Mouse (Mus musculus) layer of hippocampus, adult 9-10 months (tissue): ENCODE data around the gene Hcls1.

Source experiments
- DNase-seq: peaks from one replicate; pipeline ENCODE4 v3.0.0; 2022; ENCODE audit warnings: low spot score

Hcls1 gene

GRCm38 (mm10) chr16:36934841-36935620 is at the start of gene Hcls1:
Hcls1 (plus strand) TSS chr16:36934983.
- no peak for DNase-seq

- DNase-seq: no peak
Observed at GRCm38 (mm10) chr16:36885912-36886311, 48.9 kb upstream of the Hcls1 start.

GRCm38 (mm10) chr16:36887546-36887945 is 47.2 kb upstream of the Hcls1 start:
- DNase-seq: no peak

- DNase-seq: no peak
Observed at GRCm38 (mm10) chr16:36890559-36890958, 44.2 kb upstream of the Hcls1 start.

- no peak for DNase-seq
Observed at GRCm38 (mm10) chr16:36891415-36891814, 43.4 kb upstream of the Hcls1 start.

DNA sequence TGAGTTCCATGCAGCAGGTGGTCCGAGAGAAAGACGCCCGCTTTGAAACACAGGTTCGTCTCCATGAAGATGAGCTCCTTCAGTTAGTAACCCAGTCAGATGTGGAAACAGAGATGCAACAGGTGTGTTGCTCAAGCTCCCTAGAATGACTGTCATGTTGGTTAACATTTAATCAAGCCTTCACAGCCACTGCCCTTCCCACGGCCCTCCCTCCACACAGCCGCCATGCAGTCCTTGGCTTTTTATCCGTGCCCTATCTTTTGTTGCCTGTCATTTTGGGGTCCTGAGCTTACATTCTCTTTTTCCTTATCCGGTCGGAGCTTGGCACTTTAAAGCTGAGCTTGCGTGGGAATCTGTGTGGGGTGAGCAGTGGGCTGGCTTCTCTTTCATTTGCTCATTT is 41.5 kb upstream of the Hcls1 start:
- DNase-seq: no peak

- DNase-seq: no peak
Observed at GRCm38 (mm10) chr16:36896712-36897111, 38.1 kb upstream of the Hcls1 start.

GRCm38 (mm10) chr16:36903156-36903555 is 31.6 kb upstream of the Hcls1 start:
- DNase-seq: no peak

- no peak for DNase-seq
Observed at GRCm38 (mm10) chr16:36911909-36912308, 22.9 kb upstream of the Hcls1 start.

DNA sequence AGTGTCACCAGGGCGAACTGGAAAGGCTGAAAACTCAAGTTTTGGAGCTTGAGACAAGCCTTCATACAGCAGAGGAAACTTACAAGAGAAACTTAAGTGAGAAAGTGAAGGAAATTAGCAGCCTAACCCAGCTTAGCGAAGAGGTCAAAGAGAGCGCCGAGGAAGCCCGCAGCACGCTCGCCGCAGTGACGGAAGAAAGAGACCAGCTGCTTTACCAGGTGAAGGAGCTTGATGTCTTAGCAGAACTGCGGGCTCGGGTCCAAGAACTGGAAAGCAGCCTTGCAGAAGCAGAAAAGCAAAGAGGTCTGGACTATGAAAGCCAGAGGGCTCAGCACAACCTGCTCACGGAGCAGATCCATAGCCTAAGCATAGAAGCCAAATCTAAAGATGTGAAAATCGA is 22.5 kb upstream of the Hcls1 start:
- DNase-seq: no peak

GRCm38 (mm10) chr16:36914195-36914594 is 20.6 kb upstream of the Hcls1 start:
- no peak for DNase-seq

DNA sequence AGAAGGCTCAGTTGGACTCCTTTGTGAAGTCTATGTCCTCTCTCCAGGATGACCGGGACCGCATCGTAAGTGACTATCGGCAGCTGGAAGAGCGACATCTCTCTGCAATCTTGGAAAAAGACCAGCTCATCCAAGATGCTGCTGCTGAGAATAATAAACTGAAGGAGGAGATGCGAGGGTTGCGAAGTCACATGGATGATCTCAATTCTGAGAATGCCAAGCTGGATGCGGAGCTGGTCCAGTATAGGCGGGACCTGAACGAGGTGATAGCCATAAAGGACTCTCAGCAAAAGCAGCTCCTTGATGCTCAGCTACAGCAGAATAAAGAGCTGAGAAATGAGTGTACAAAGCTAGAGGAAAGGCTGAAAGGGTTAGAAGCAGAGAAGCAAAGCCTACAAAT is 16.3 kb upstream of the Hcls1 start:
- DNase-seq: no peak

GRCm38 (mm10) chr16:36920410-36920809 is 14.4 kb upstream of the Hcls1 start:
- no peak for DNase-seq

DNA sequence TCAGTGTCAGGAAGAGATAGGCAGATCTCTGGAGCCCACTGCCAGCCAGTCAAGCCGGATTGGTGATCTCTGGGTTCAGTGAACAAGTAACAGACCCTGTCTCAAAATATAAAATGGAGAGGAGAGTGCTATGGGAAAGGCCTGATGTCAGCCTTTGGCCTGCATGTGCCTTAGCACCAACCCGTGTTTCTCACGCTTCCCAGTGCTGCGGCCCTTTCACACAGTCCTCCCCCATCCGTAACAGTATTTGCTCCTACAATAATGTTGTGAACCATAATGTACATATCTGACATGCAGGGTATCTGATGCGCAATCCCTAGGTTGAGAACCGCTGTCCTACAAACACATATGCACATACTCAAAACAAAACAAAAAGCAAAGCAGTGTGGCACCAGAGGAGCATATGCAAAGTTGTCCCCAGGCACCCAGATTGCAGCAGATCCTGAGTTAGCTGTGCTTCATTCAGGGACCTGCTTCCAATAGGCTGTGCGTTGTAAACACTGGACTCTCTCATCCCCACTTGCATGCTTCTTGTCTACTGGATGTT is 13.6 kb upstream of the Hcls1 start:
- no peak for DNase-seq

GRCm38 (mm10) chr16:36921980-36922379 is 12.8 kb upstream of the Hcls1 start:
- DNase-seq: no peak

DNA sequence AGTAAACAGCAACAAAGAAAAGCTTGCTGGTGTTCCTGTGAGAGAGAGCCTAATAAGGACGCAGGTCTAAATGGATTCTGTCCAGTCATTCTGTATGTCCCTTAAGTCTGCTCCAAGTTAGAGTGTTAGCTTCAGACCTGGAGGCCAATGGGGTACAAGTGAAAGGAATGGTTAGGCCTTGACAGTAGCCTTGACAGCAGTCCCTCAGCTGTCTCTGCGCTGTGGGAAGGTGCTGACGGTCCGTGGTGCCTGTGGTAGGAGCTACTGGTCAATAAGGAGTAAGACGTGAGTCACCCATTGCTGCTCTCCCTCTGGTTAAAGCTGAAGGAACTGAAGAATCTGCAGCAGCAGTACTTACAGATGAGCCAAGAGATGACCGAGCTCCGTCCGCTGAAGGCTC is 10.5 kb upstream of the Hcls1 start:
- no peak for DNase-seq

DNA sequence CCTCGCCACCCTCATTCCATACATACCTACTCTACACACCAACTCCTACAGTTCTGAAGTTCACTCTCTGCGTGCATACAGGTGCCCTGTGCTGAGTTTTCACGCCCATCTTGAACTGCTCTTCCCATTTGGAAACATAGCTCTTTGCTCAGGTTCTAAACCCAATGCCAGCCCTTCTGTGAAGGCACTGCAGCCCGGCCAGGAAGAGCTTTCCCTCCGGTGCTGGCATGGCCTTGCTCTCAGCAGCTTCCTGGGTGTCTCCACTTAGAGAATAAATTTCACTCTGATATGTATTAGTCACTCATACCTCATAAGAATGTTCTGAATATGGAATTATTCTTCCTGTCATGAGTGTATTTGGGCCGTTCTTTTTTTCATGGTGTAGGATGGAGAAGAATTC is 9.4 kb upstream of the Hcls1 start:
- no peak for DNase-seq

DNA sequence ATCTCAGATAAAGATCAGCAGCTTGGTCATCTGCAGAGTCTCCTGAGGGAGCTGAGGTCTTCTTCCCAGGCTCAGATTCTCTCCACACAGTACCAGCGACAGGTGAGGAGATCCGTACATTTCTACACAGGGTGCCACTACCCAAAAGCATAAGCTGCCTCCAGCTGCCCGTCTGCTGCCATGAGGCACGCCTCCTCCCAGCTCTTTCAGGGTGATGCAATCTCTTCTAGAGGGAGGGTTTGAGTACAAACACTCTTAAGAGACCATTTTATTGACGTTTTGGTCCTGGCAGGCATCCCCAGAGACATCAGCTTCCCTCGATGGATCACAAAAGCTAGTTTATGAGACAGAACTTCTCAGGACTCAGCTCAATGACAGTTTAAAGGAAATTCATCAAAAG is 9.0 kb upstream of the Hcls1 start:
- DNase-seq: no peak

- no peak for DNase-seq
Observed at GRCm38 (mm10) chr16:36926514-36927447, 8.0 kb upstream of the Hcls1 start.

- DNase-seq: no peak
Observed at GRCm38 (mm10) chr16:36927495-36928105, 7.2 kb upstream of the Hcls1 start.

GRCm38 (mm10) chr16:36928106-36928500 is 6.7 kb upstream of the Hcls1 start:
- no peak for DNase-seq

- DNase-seq: no peak
Observed at GRCm38 (mm10) chr16:36929216-36929615, 5.6 kb upstream of the Hcls1 start.
